Mouse (Mus musculus) forebrain, embryonic 16.5 days (tissue): ENCODE results near the gene Macrod2. TPM values are rescaled to one million over a fixed set of nuclear protein-coding genes. Genes with fewer than 3 reads are reported as not detected.
A peak's percentile ranks its signal among the peaks of the same experiment; 100 is the strongest.

Source experiments
- ATAC-seq: fragments of 200-750 bp; cut with Nextera tagmentation; 2 replicates; pipeline ENCODE4 v1.8.0; 2017; ENCODE audit warnings: mild to moderate bottlenecking, moderate library complexity
- H3K27ac ChIP-seq: fragments of 300-500 bp; sonication (generic); 2 replicates; pipeline ENCODE4 v1.5.1; 2014; ENCODE audit warnings: low read length, control low read depth
- H3K27me3 ChIP-seq: fragments of 300-500 bp; sonication (generic); replicated peaks from 2 replicates; pipeline ENCODE4 v1.6.1; 2014; ENCODE audit warnings: low read length; ENCODE audit not compliant: control insufficient read depth, insufficient read depth
- H3K36me3 ChIP-seq: fragments of 300-500 bp; sonication (generic); 2 replicates; pipeline ENCODE4 v1.6.1; 2014; ENCODE audit not compliant: control insufficient read depth, insufficient read depth
- H3K4me1 ChIP-seq: fragments of 300-500 bp; sonication (generic); replicated peaks from 2 replicates; pipeline ENCODE4 v1.6.1; 2014; ENCODE audit warnings: low read length; ENCODE audit not compliant: control insufficient read depth, insufficient read depth
- H3K4me2 ChIP-seq: fragments of 300-500 bp; sonication (generic); 2 replicates; pipeline ENCODE4 v1.6.1; 2014; ENCODE audit warnings: mild to moderate bottlenecking, low read length, control low read depth
- H3K4me3 ChIP-seq: fragments of 300-500 bp; sonication (generic); replicated peaks from 2 replicates; pipeline ENCODE4 v1.5.1; 2014; ENCODE audit warnings: mild to moderate bottlenecking, low read length, control low read depth
- H3K9ac ChIP-seq: fragments of 300-500 bp; sonication (generic); replicated peaks from 2 replicates; pipeline ENCODE4 v1.6.1; 2014; ENCODE audit warnings: low read depth, low read length, control low read depth
- H3K9me3 ChIP-seq: fragments of 300-500 bp; sonication (generic); 2 replicates; pipeline ENCODE4 v1.6.1; 2016; ENCODE audit warnings: low read length; ENCODE audit not compliant: control insufficient read depth
- WGBS: fragments of 180-500 bp; shearing (Covaris S2); extraction: QIAGEN DNeasy Blood & Tissue Kit; methylation state at CpG from one replicate; pipeline ENCODE4 v1.1.7; 2014; 5-methylcytosine and 5-hydroxymethylcytosine counted together
- polyA plus RNA-seq: library from polyadenylated mRNA; unstranded; fragments of >200 nt; fragmentation: Nextera tagmentation; extraction: Ambion mirVana; gene quantifications from 2 replicates; pipeline ENCODE4 v1.2.1, GENCODE M21; 2015

Gene Macrod2
- polyA plus RNA-seq, 1 experiment from 2014 or later, result 108 TPM

- Histone ChIP-seq H3K4me3 (no peak overlapping the region), H3K4me1 (no peaks in the 10 kb centered on the region), H3K36me3 (no peaks in the 10 kb centered on the region), H3K27ac (no peak overlapping the region), H3K4me2 (no peak overlapping the region), H3K9me3 (no peaks in the 10 kb centered on the region), H3K9ac (no peak overlapping the region), H3K27me3 (no peaks in the 10 kb centered on the region)
- ATAC-seq, result no peak
Measured at GRCm38 (mm10) chr2:140890683-140891082, 495.6 kb downstream of the Macrod2 start.

GRCm38 (mm10) chr2:140896396-140897082, 501.4 kb downstream of the Macrod2 start:
- H3K27me3 ChIP-seq, result no peaks in the 10 kb centered on the region
- no peak overlapping the region for H3K4me3 ChIP-seq
- no peak overlapping the region for H3K27ac ChIP-seq
- 85% methylated on average over 3 of the region's 3 CpGs for WGBS
- H3K9ac ChIP-seq, result no peak overlapping the region
- no peaks in the 10 kb centered on the region for H3K9me3 ChIP-seq
- ATAC-seq, result no peak
- H3K4me2 ChIP-seq, result no peak overlapping the region
- H3K36me3 ChIP-seq, result no peaks in the 10 kb centered on the region
- H3K4me1 ChIP-seq, result peaks cover 2% of the 10 kb centered on the region; the same call in 1 of the 2 replicates

GRCm38 (mm10) chr2:140898408-140898985, 503.4 kb downstream of the Macrod2 start:
- Histone ChIP-seq H3K4me2 (no peak overlapping the region), H3K9ac (no peak overlapping the region), H3K27ac (0 out of 2 replicates have a peak overlapping the region, but pooled peaks have one; percentile 42), H3K4me3 (no peak overlapping the region), H3K36me3 (no peaks in the 10 kb centered on the region), H3K4me1 (peaks cover 2% of the 10 kb centered on the region; the same call in 1 of the 2 replicates), H3K27me3 (no peaks in the 10 kb centered on the region), H3K9me3 (no peaks in the 10 kb centered on the region)
- WGBS, result 45% methylated on average over 7 of the region's 7 CpGs
- peak; percentile 67 for ATAC-seq

- WGBS, result 17% methylated on average over 4 of the region's 4 CpGs
- H3K36me3 ChIP-seq, result no peaks in the 10 kb centered on the region
- ATAC-seq, result no peak
Measured at GRCm38 (mm10) chr2:140905331-140905730, 510.2 kb downstream of the Macrod2 start.

GRCm38 (mm10) chr2:140906123-140906522, 511.0 kb downstream of the Macrod2 start:
- WGBS, result 11% methylated on average over 3 of the region's 3 CpGs
- no peak overlapping the region for H3K4me3 ChIP-seq
- no peaks in the 10 kb centered on the region for H3K9me3 ChIP-seq
- no peak overlapping the region for H3K4me2 ChIP-seq
- H3K9ac ChIP-seq, result no peak overlapping the region
- H3K27ac ChIP-seq, result no peak overlapping the region
- no peaks in the 10 kb centered on the region for H3K27me3 ChIP-seq
- H3K36me3 ChIP-seq, result no peaks in the 10 kb centered on the region
- no peak for ATAC-seq
- H3K4me1 ChIP-seq, result no peaks in the 10 kb centered on the region

More at GRCm38 (mm10) chr2:140905331-140905730, 510.2 kb downstream of the Macrod2 start:
- Histone ChIP-seq H3K4me1 (no peaks in the 10 kb centered on the region), H3K27ac (no peak overlapping the region), H3K4me2 (no peak overlapping the region), H3K4me3 (no peak overlapping the region), H3K9ac (no peak overlapping the region), H3K9me3 (no peaks in the 10 kb centered on the region), H3K27me3 (no peaks in the 10 kb centered on the region)

GRCm38 (mm10) chr2:140911463-140911862, 516.4 kb downstream of the Macrod2 start:
- WGBS, result 43% methylated on average over 6 of the region's 6 CpGs
- H3K9ac ChIP-seq, result no peak overlapping the region
- H3K9me3 ChIP-seq, result no peaks in the 10 kb centered on the region
- H3K27me3 ChIP-seq, result no peaks in the 10 kb centered on the region
- H3K4me2 ChIP-seq, result no peak overlapping the region
- no peak overlapping the region for H3K4me3 ChIP-seq
- H3K27ac ChIP-seq, result no peak overlapping the region
- no peak for ATAC-seq
- H3K4me1 ChIP-seq, result peaks cover 5% of the 10 kb centered on the region
- no peaks in the 10 kb centered on the region for H3K36me3 ChIP-seq

GRCm38 (mm10) chr2:140912179-140912578, 517.1 kb downstream of the Macrod2 start:
- Histone ChIP-seq H3K36me3 (no peaks in the 10 kb centered on the region), H3K9me3 (no peaks in the 10 kb centered on the region), H3K27ac (no peak overlapping the region), H3K4me1 (peaks cover 5% of the 10 kb centered on the region), H3K9ac (no peak overlapping the region), H3K4me2 (no peak overlapping the region), H3K4me3 (no peak overlapping the region), H3K27me3 (no peaks in the 10 kb centered on the region)
- no peak for ATAC-seq
- WGBS, result 39% methylated on average over 1 of the region's 1 CpGs

GRCm38 (mm10) chr2:140912931-140913330, 517.8 kb downstream of the Macrod2 start:
- Histone ChIP-seq H3K36me3 (no peaks in the 10 kb centered on the region), H3K27ac (no peak overlapping the region), H3K4me2 (no peak overlapping the region), H3K4me1 (peaks cover 5% of the 10 kb centered on the region), H3K9ac (no peak overlapping the region), H3K4me3 (no peak overlapping the region), H3K27me3 (no peaks in the 10 kb centered on the region), H3K9me3 (no peaks in the 10 kb centered on the region)
- no peak for ATAC-seq
- WGBS, result 51% methylated on average over 2 of the region's 2 CpGs

- H3K9ac ChIP-seq, result no peak overlapping the region
- peaks cover 5% of the 10 kb centered on the region for H3K4me1 ChIP-seq
- no peaks in the 10 kb centered on the region for H3K36me3 ChIP-seq
- no peak overlapping the region for H3K27ac ChIP-seq
- peak; percentile 58; the same call in 1 of the 2 replicates for ATAC-seq
- H3K9me3 ChIP-seq, result no peaks in the 10 kb centered on the region
- no peak overlapping the region for H3K4me2 ChIP-seq
- no peak overlapping the region for H3K4me3 ChIP-seq
- H3K27me3 ChIP-seq, result no peaks in the 10 kb centered on the region
- 25% methylated on average over 7 of the region's 7 CpGs for WGBS
Measured at GRCm38 (mm10) chr2:140913679-140914412, 518.7 kb downstream of the Macrod2 start.
